Comparison of ENCODE assay signal across 18 mouse cellular contexts in the genomic region with DNA sequence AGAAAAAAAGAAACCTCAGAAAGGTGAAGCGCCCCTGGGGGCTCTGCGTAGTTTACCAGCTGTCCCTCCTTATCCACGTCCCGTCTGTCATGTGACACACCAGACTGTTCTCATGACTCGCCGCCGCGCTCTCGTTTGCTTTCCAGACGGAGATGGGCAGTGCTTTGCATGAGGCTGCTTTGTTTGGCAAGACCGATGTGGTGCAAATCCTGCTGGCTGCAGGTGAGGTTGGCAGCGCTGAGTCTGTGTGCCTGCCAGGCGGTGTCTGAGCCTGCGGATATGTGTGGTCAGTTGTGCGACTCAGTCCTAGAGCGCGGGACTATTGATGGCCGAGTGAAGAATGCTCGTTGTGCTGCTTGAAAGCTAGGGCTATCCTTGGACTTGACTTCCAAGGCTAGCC.
DNase-seq lines count a peak whose midpoint lies in the region; ATAC-seq lines count a peak whose summit lies in the region.
"Had no signal": no experiment of that assay in that cellular context is flagged by ENCODE, and none has a peak within 500 bp of the region (broad histone marks: within the 10 kb centered on the region; RNA-seq: fewer than 3 reads in every experiment).

No protein-coding gene starts in this region.

- no peak overlapping the region for H3K4me2 ChIP-seq in forebrain, embryonic 14.5 days (ENCODE audit: low read length)
- H3K4me2 ChIP-seq in midbrain, embryonic 13.5 days (replicated peaks) = no peak overlapping the region
- H3K4me2 ChIP-seq: embryonic facial prominence, embryonic 13.5 days; forebrain, embryonic 12.5 days; heart, embryonic 13.5 days; hindbrain, embryonic 15.5 days had no signal

- H3K27me3 ChIP-seq in forebrain, embryonic 14.5 days (replicated peaks; ENCODE audit: control insufficient read depth, insufficient read depth, low read length) = no peaks in the 10 kb centered on the region
- no peaks in the 10 kb centered on the region for H3K27me3 ChIP-seq in midbrain, embryonic 13.5 days
- H3K27me3 ChIP-seq: embryonic facial prominence, embryonic 13.5 days; forebrain, embryonic 12.5 days; heart, embryonic 13.5 days; hindbrain, embryonic 15.5 days had no signal

- no peaks in the 10 kb centered on the region for H3K4me1 ChIP-seq in forebrain, embryonic 14.5 days (ENCODE audit: control insufficient read depth, insufficient read depth, low read length)
- H3K4me1 ChIP-seq in midbrain, embryonic 13.5 days (replicated peaks) = 0 out of 2 replicates have a peak, but pooled peaks cover 4% of the 10 kb centered on the region
- H3K4me1 ChIP-seq: embryonic facial prominence, embryonic 13.5 days; hindbrain, embryonic 15.5 days had no signal

- ATAC-seq in cerebellum, adult (ENCODE audit: insufficient number of reproducible peaks, low FRiP score, low TSS enrichment) = peak; percentile 33; the same call in 1 of the 2 replicates
- no peak for ATAC-seq in forebrain, embryonic 14.5 days
- ATAC-seq in midbrain, embryonic 13.5 days = no peak
- ATAC-seq: forebrain, postnatal 0 days; intestine, embryonic 16.5 days had no signal

- no peak overlapping the region for H3K27ac ChIP-seq in forebrain, embryonic 14.5 days (ENCODE audit: low read depth, low read length)
- no peak overlapping the region for H3K27ac ChIP-seq in midbrain, embryonic 13.5 days
- H3K27ac ChIP-seq: embryonic facial prominence, embryonic 13.5 days; forebrain, embryonic 12.5 days; gastrocnemius, adult 2 months; heart, embryonic 13.5 days; hindbrain, embryonic 15.5 days had no signal

- DNase-seq in cerebellum, postnatal 4 days (ENCODE audit: low spot score in 2 of 2) = no peak
- DNase-seq in cerebellum, adult 8-10 months = peak; percentile 61
- peak; percentile 80 to 82 for DNase-seq in cerebellum, postnatal 14 days
- DNase-seq in forebrain, embryonic 14.5 days (ENCODE audit: low spot score) = no peak
- DNase-seq in urinary bladder, adult 2 months (ENCODE audit: low spot score) = no peak
- DNase-seq: adrenal gland, adult 2 months; forebrain, postnatal 0 days; gastrocnemius, adult 2 months; gastrocnemius, postnatal 25 days; heart, postnatal 36 days; kidney, adult 8-10 months had no signal

- WGBS in forebrain, embryonic 14.5 days = 95% methylated on average over 19 of the region's 19 CpGs
- WGBS in midbrain, embryonic 13.5 days = 94% methylated on average over 19 of the region's 19 CpGs

- H3K4me3 ChIP-seq in forebrain, embryonic 14.5 days (ENCODE audit: low read depth, low read length) = no peak overlapping the region
- H3K4me3 ChIP-seq in midbrain, embryonic 13.5 days (replicated peaks) = no peak overlapping the region
- H3K4me3 ChIP-seq: embryonic facial prominence, embryonic 13.5 days; forebrain, embryonic 12.5 days; gastrocnemius, adult 2 months; heart, embryonic 13.5 days; hindbrain, embryonic 15.5 days had no signal

- no peak overlapping the region for H3K9ac ChIP-seq in forebrain, embryonic 14.5 days (ENCODE audit: low read length)
- no peak overlapping the region for H3K9ac ChIP-seq in midbrain, embryonic 13.5 days (replicated peaks)
- H3K9ac ChIP-seq: embryonic facial prominence, embryonic 13.5 days; forebrain, embryonic 12.5 days; forebrain, postnatal 0 days; heart, embryonic 13.5 days; hindbrain, embryonic 15.5 days had no signal

- peaks cover 33% of the 10 kb centered on the region for H3K36me3 ChIP-seq in forebrain, embryonic 14.5 days (ENCODE audit: control insufficient read depth, insufficient read depth, low read length)
- peaks cover 50% of the 10 kb centered on the region for H3K36me3 ChIP-seq in midbrain, embryonic 13.5 days

- no peaks in the 10 kb centered on the region for H3K9me3 ChIP-seq in forebrain, embryonic 14.5 days (replicated peaks; ENCODE audit: control insufficient read depth, low read length)
- H3K9me3 ChIP-seq in midbrain, embryonic 13.5 days = no peaks in the 10 kb centered on the region
- H3K9me3 ChIP-seq: embryonic facial prominence, embryonic 13.5 days; forebrain, embryonic 12.5 days; heart, embryonic 13.5 days; hindbrain, embryonic 15.5 days had no signal

Comparison
In these comparisons a context has a peak if more than half of its experiments do, and no peak if none do; other contexts are left out.
1. DNase-seq: peak in cerebellum, adult 8-10 months (single experiment) and cerebellum, postnatal 14 days (2 of 2); none in cerebellum, postnatal 4 days (0 of 2), forebrain, embryonic 14.5 days (single experiment) and urinary bladder, adult 2 months (single experiment).